9 mouse cellular contexts compared by ENCODE assay signal in the genomic region with DNA sequence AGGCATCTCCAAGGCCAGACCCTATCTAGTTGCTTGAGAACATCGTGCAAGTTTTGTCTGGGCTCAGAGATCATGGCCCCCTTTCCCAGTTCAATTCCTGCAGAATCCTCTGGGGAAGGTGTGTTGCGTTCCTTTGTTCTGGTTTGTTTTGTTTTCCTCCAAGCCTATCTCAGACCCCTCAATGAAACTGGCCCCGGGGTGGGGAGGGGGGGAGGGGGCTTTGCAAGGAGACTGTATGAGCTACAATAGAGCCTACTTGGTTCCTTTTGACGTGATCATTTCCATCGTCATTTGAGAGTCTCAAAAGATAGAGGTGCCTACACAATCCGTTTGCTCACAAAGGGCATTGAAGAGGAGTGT. TPM values are rescaled to one million over a fixed set of nuclear protein-coding genes. Genes with fewer than 3 reads are reported as not detected.
DNase-seq lines count a peak whose midpoint lies in the region; ATAC-seq and TF ChIP-seq lines count a peak whose summit lies in the region.
"Had no signal": no experiment of that assay in that cellular context is flagged by ENCODE, and none has a peak within 500 bp of the region (broad histone marks: within the 10 kb centered on the region; RNA-seq: fewer than 3 reads in every experiment).

No protein-coding gene starts in this region.

- no peak overlapping the region for H3K9ac ChIP-seq in forebrain, embryonic 13.5 days
- no peak overlapping the region for H3K9ac ChIP-seq in forebrain, postnatal 0 days
- no peak overlapping the region for H3K9ac ChIP-seq in liver, embryonic 11.5 days (ENCODE audit: low read depth, low read length)
- H3K9ac ChIP-seq in hindbrain, embryonic 12.5 days: no peak overlapping the region
- H3K9ac ChIP-seq in midbrain, embryonic 15.5 days: no peak overlapping the region

- no peak for TF ChIP-seq CTCF in forebrain, postnatal 0 days (IDR thresholded peaks at IDR 0.05; ENCODE audit: low read depth)

- no peak for DNase-seq in forebrain, postnatal 0 days
- no peak for DNase-seq in liver, embryonic 11.5 days (ENCODE audit: low spot score)
- no peak for DNase-seq in liver
- no peak for DNase-seq in urinary bladder, adult 2 months (ENCODE audit: low spot score)
- no peak for DNase-seq in left cerebral cortex, postnatal 36 days (ENCODE audit: low spot score in 2 of 2)

- no peak overlapping the region for H3K4me3 ChIP-seq in forebrain, embryonic 13.5 days
- no peak overlapping the region for H3K4me3 ChIP-seq in forebrain, postnatal 0 days (ENCODE audit: low read depth, low read length)
- H3K4me3 ChIP-seq in liver, embryonic 11.5 days (ENCODE audit: low read depth, low read length): no peak overlapping the region
- no peak overlapping the region for H3K4me3 ChIP-seq in hindbrain, embryonic 12.5 days
- no peak overlapping the region for H3K4me3 ChIP-seq in midbrain, embryonic 15.5 days

- no peaks in the 10 kb centered on the region for H3K9me3 ChIP-seq in forebrain, embryonic 13.5 days (replicated peaks)
- H3K9me3 ChIP-seq in forebrain, postnatal 0 days (ENCODE audit: low read length): no peaks in the 10 kb centered on the region
- no peaks in the 10 kb centered on the region for H3K9me3 ChIP-seq in liver, embryonic 11.5 days (ENCODE audit: control insufficient read depth, low read length)
- no peaks in the 10 kb centered on the region for H3K9me3 ChIP-seq in hindbrain, embryonic 12.5 days (replicated peaks)
- H3K9me3 ChIP-seq in midbrain, embryonic 15.5 days: no peaks in the 10 kb centered on the region

- H3K4me2 ChIP-seq in forebrain, embryonic 13.5 days: no peak overlapping the region
- no peak overlapping the region; the same call in 1 of the 2 replicates for H3K4me2 ChIP-seq in forebrain, postnatal 0 days (ENCODE audit: low read depth)
- H3K4me2 ChIP-seq in liver, embryonic 11.5 days: peak overlapping the region; percentile 69
- peak overlapping the region; percentile 63; the same call in 1 of the 2 replicates for H3K4me2 ChIP-seq in hindbrain, embryonic 12.5 days (replicated peaks)
- peak overlapping the region; percentile 56; the same call in 1 of the 2 replicates for H3K4me2 ChIP-seq in midbrain, embryonic 15.5 days

- peaks cover 27% of the 10 kb centered on the region for H3K4me1 ChIP-seq in forebrain, embryonic 13.5 days
- peaks cover 18% of the 10 kb centered on the region; the same call in 1 of the 2 replicates for H3K4me1 ChIP-seq in forebrain, postnatal 0 days (ENCODE audit: insufficient read depth)
- H3K4me1 ChIP-seq in liver, embryonic 11.5 days (replicated peaks; ENCODE audit: control insufficient read depth, insufficient read depth, low read length): peaks cover 5% of the 10 kb centered on the region
- peaks cover 29% of the 10 kb centered on the region for H3K4me1 ChIP-seq in hindbrain, embryonic 12.5 days
- peaks cover 28% of the 10 kb centered on the region for H3K4me1 ChIP-seq in midbrain, embryonic 15.5 days

- no peaks in the 10 kb centered on the region for H3K36me3 ChIP-seq in forebrain, embryonic 13.5 days (ENCODE audit: poor library complexity, severe bottlenecking)
- H3K36me3 ChIP-seq in forebrain, postnatal 0 days (ENCODE audit: insufficient read depth): no peaks in the 10 kb centered on the region
- H3K36me3 ChIP-seq in liver, embryonic 11.5 days (ENCODE audit: control insufficient read depth, insufficient read depth, low read length): no peaks in the 10 kb centered on the region
- H3K36me3 ChIP-seq in hindbrain, embryonic 12.5 days: no peaks in the 10 kb centered on the region
- no peaks in the 10 kb centered on the region for H3K36me3 ChIP-seq in midbrain, embryonic 15.5 days (replicated peaks)

- peaks cover 47% of the 10 kb centered on the region for H3K27me3 ChIP-seq in forebrain, embryonic 13.5 days
- peaks cover 31% of the 10 kb centered on the region for H3K27me3 ChIP-seq in forebrain, postnatal 0 days (ENCODE audit: insufficient read depth, low read length)
- H3K27me3 ChIP-seq in liver, embryonic 11.5 days (replicated peaks; ENCODE audit: control insufficient read depth, insufficient read depth, low read length): peaks cover 31% of the 10 kb centered on the region
- peaks cover 46% of the 10 kb centered on the region for H3K27me3 ChIP-seq in hindbrain, embryonic 12.5 days
- peaks cover 43% of the 10 kb centered on the region for H3K27me3 ChIP-seq in midbrain, embryonic 15.5 days (replicated peaks)

- WGBS in forebrain, embryonic 13.5 days: 5% methylated on average over 6 of the region's 6 CpGs
- WGBS in forebrain, postnatal 0 days: 11% methylated on average over 6 of the region's 6 CpGs
- 14% methylated on average over 6 of the region's 6 CpGs for WGBS in liver, embryonic 11.5 days
- WGBS in hindbrain, embryonic 12.5 days: 9% methylated on average over 6 of the region's 6 CpGs
- WGBS in midbrain, embryonic 15.5 days: 8% methylated on average over 6 of the region's 6 CpGs

- intact Hi-C loops in left cerebral cortex, postnatal 36 days (cut with DNase I): loop anchor here (5.0 to 10.0 kb wide), 3 partner anchors 126 to 249 kb away; no protein-coding TSS in a partner anchor

- ATAC-seq in forebrain, embryonic 13.5 days: 0 out of 2 replicates have a peak, but pooled peaks have one; percentile 2
- no peak for ATAC-seq in forebrain, postnatal 0 days
- peak; percentile 4; the same call in 1 of the 2 replicates for ATAC-seq in liver, embryonic 11.5 days (replicated peaks; ENCODE audit: low FRiP score)
- ATAC-seq in hindbrain, embryonic 12.5 days (ENCODE audit: low FRiP score): 0 out of 2 replicates have a peak, but pooled peaks have one; percentile 7
- no peak for ATAC-seq in midbrain, embryonic 15.5 days (replicated peaks)

- H3K27ac ChIP-seq in forebrain, embryonic 13.5 days: no peak overlapping the region
- H3K27ac ChIP-seq in forebrain, postnatal 0 days (ENCODE audit: low read depth, low read length): no peak overlapping the region
- no peak overlapping the region for H3K27ac ChIP-seq in liver, embryonic 11.5 days (ENCODE audit: low read depth, low read length)
- no peak overlapping the region for H3K27ac ChIP-seq in hindbrain, embryonic 12.5 days
- H3K27ac ChIP-seq in midbrain, embryonic 15.5 days: no peak overlapping the region

RNA-seq across cellular contexts. Expression of a gene that starts 0.8 kb away (rescaled TPM):
- 2.2 and 2.7 TPM in 2 replicates for polyA plus RNA-seq in forebrain, embryonic 13.5 days (2015; fragmentation: Nextera tagmentation; extraction: Ambion mirVana)
- 16.2 and 24.2 TPM in 2 replicates for total RNA-seq in forebrain, postnatal 0 days (2014; rRNA removed)
- 9.6 and 11.1 TPM in 2 replicates for polyA plus RNA-seq in forebrain, postnatal 0 days (2015; fragmentation: Nextera tagmentation; extraction: Ambion mirVana)
- 4.6 and 5.2 TPM in 2 replicates for polyA plus RNA-seq in liver, embryonic 11.5 days (2014; fragmentation: Nextera tagmentation; extraction: Ambion mirVana)
- polyA plus RNA-seq in hindbrain, embryonic 12.5 days (2016; fragmentation: Nextera tagmentation; extraction: Ambion mirVana): 13.4 and 16.6 TPM in 2 replicates
- polyA plus RNA-seq in midbrain, embryonic 15.5 days (2015; fragmentation: Nextera tagmentation; extraction: Ambion mirVana): 13.0 and 14.6 TPM in 2 replicates
- 48.9 and 55.0 TPM in 2 replicates for polyA plus RNA-seq in urinary bladder, adult 2 months (2012; rRNA removed)
- total RNA-seq in left cerebral cortex, postnatal 36 days (2021): 10 to 100 TPM in 1 of 2 experiments, 1 to 10 TPM in 1; 7.1 to 13.5 TPM

RNA-seq across cellular contexts. Expression of a gene that starts 13.6 kb away (rescaled TPM):
- polyA plus RNA-seq in forebrain, embryonic 13.5 days (2015; fragmentation: Nextera tagmentation; extraction: Ambion mirVana): 0.60 and 0.80 TPM in 2 replicates
- 10.7 and 12.1 TPM in 2 replicates for total RNA-seq in forebrain, postnatal 0 days (2014; rRNA removed)
- polyA plus RNA-seq in forebrain, postnatal 0 days (2015; fragmentation: Nextera tagmentation; extraction: Ambion mirVana): 1.9 and 2.8 TPM in 2 replicates
- 0.42 and 0.43 TPM in 2 replicates for polyA plus RNA-seq in liver, embryonic 11.5 days (2014; fragmentation: Nextera tagmentation; extraction: Ambion mirVana)
- polyA plus RNA-seq in hindbrain, embryonic 12.5 days (2016; fragmentation: Nextera tagmentation; extraction: Ambion mirVana): 1.7 TPM in 2 replicates
- 3.4 and 3.9 TPM in 2 replicates for polyA plus RNA-seq in midbrain, embryonic 15.5 days (2015; fragmentation: Nextera tagmentation; extraction: Ambion mirVana)
- polyA plus RNA-seq in urinary bladder, adult 2 months (2012; rRNA removed): 0.16 and 0.30 TPM in 2 replicates
- 10 to 100 TPM; 36.1 to 37.9 TPM for total RNA-seq in left cerebral cortex, postnatal 36 days (2021)
- total RNA-seq: common myeloid progenitor, adult 5-6 weeks had no signal

RNA-seq across cellular contexts. Expression of a gene that starts 34.6 kb away (rescaled TPM):
- 5.0 and 5.9 TPM in 2 replicates for polyA plus RNA-seq in forebrain, embryonic 13.5 days (2015; fragmentation: Nextera tagmentation; extraction: Ambion mirVana)
- 15.2 and 22.4 TPM in 2 replicates for total RNA-seq in forebrain, postnatal 0 days (2014; rRNA removed)
- polyA plus RNA-seq in forebrain, postnatal 0 days (2015; fragmentation: Nextera tagmentation; extraction: Ambion mirVana): 4.0 and 4.5 TPM in 2 replicates
- polyA plus RNA-seq in liver, embryonic 11.5 days (2014; fragmentation: Nextera tagmentation; extraction: Ambion mirVana): 4.6 and 5.0 TPM in 2 replicates
- polyA plus RNA-seq in hindbrain, embryonic 12.5 days (2016; fragmentation: Nextera tagmentation; extraction: Ambion mirVana): 7.0 and 7.4 TPM in 2 replicates
- 8.1 and 8.7 TPM in 2 replicates for polyA plus RNA-seq in midbrain, embryonic 15.5 days (2015; fragmentation: Nextera tagmentation; extraction: Ambion mirVana)
- 11.9 and 15.2 TPM in 2 replicates for polyA plus RNA-seq in urinary bladder, adult 2 months (2012; rRNA removed)
- total RNA-seq in left cerebral cortex, postnatal 36 days (2021): 1 to 10 TPM; 5.0 to 5.2 TPM

Comparison
In these comparisons a context has a peak if more than half of its experiments do, and no peak if none do; other contexts are left out.
1. ATAC-seq: peak in forebrain, embryonic 13.5 days (single experiment), liver, embryonic 11.5 days (single experiment) and hindbrain, embryonic 12.5 days (single experiment); none in forebrain, postnatal 0 days (single experiment) and midbrain, embryonic 15.5 days (single experiment).
2. H3K4me2 ChIP-seq: peak in liver, embryonic 11.5 days (single experiment), hindbrain, embryonic 12.5 days (single experiment) and midbrain, embryonic 15.5 days (single experiment); none in forebrain, embryonic 13.5 days (single experiment) and forebrain, postnatal 0 days (single experiment).